Mouse (Mus musculus): Measurements from ENCODE around the gene Amot. TPM values are rescaled to one million over a fixed set of nuclear protein-coding genes. Genes with fewer than 3 reads are reported as not detected.

Gene Amot
- polyA plus RNA-seq, 1 experiment from 2014 or later, result 11.5 TPM

- H3K4me3 ChIP-seq (ENCODE audit: low read depth, low read length), result no peak overlapping the region
- no peaks in the 10 kb centered on the region for H3K36me3 ChIP-seq (ENCODE audit: control insufficient read depth, insufficient read depth, low read length)
- no peak for ATAC-seq (ENCODE audit: low FRiP score)
- no peak for DNase-seq (ENCODE audit: low spot score, missing footprints)
- no peak overlapping the region for H3K4me2 ChIP-seq
- no peak overlapping the region for H3K27ac ChIP-seq (ENCODE audit: low read depth, low read length)
- no peaks in the 10 kb centered on the region for H3K9me3 ChIP-seq (ENCODE audit: control insufficient read depth, low read length)
- H3K27me3 ChIP-seq (ENCODE audit: control insufficient read depth, insufficient read depth, low read length), result no peaks in the 10 kb centered on the region
- WGBS, result 88% methylated on average over 3 of the region's 3 CpGs
- no peaks in the 10 kb centered on the region for H3K4me1 ChIP-seq (ENCODE audit: control insufficient read depth, insufficient read depth, low read length)
- H3K9ac ChIP-seq (ENCODE audit: low read length), result no peak overlapping the region
These were observed 43.6 kb downstream of the Amot start for GRCm38 (mm10) chrX:145461339-145461738.

- Histone ChIP-seq H3K27ac (ENCODE audit: low read depth, low read length) (no peak overlapping the region), H3K4me3 (ENCODE audit: low read depth, low read length) (no peak overlapping the region), H3K9ac (ENCODE audit: low read length) (no peak overlapping the region), H3K4me2 (no peak overlapping the region), H3K4me1 (ENCODE audit: control insufficient read depth, insufficient read depth, low read length) (no peaks in the 10 kb centered on the region), H3K27me3 (ENCODE audit: control insufficient read depth, insufficient read depth, low read length) (no peaks in the 10 kb centered on the region), H3K9me3 (ENCODE audit: control insufficient read depth, low read length) (no peaks in the 10 kb centered on the region), H3K36me3 (ENCODE audit: control insufficient read depth, insufficient read depth, low read length) (no peaks in the 10 kb centered on the region)
- ATAC-seq (ENCODE audit: low FRiP score) (no peak), DNase-seq (ENCODE audit: low spot score, missing footprints) (no peak)
- WGBS, result 85% methylated on average over 4 of the region's 4 CpGs
These were observed 48.7 kb downstream of the Amot start for GRCm38 (mm10) chrX:145456251-145456650.

- H3K27ac ChIP-seq (ENCODE audit: low read depth, low read length), result no peak overlapping the region
- DNase-seq (ENCODE audit: low spot score, missing footprints) (no peak), ATAC-seq (ENCODE audit: low FRiP score) (no peak)
- H3K4me3 ChIP-seq (ENCODE audit: low read depth, low read length), result no peak overlapping the region
- no peak overlapping the region for H3K9ac ChIP-seq (ENCODE audit: low read length)
- 90% methylated on average over 6 of the region's 6 CpGs for WGBS
- no peak overlapping the region for H3K4me2 ChIP-seq
- no peaks in the 10 kb centered on the region for H3K36me3 ChIP-seq (ENCODE audit: control insufficient read depth, insufficient read depth, low read length)
- H3K4me1 ChIP-seq (ENCODE audit: control insufficient read depth, insufficient read depth, low read length), result no peaks in the 10 kb centered on the region
- no peaks in the 10 kb centered on the region for H3K27me3 ChIP-seq (ENCODE audit: control insufficient read depth, insufficient read depth, low read length)
- no peaks in the 10 kb centered on the region for H3K9me3 ChIP-seq (ENCODE audit: control insufficient read depth, low read length)
These were observed 49.4 kb downstream of the Amot start for GRCm38 (mm10) chrX:145455629-145456028.

GRCm38 (mm10) chrX:145454828-145455227, 50.2 kb downstream of the Amot start:
- Histone ChIP-seq H3K4me2 (no peak overlapping the region), H3K27ac (ENCODE audit: low read depth, low read length) (no peak overlapping the region), H3K9me3 (ENCODE audit: control insufficient read depth, low read length) (no peaks in the 10 kb centered on the region), H3K4me1 (ENCODE audit: control insufficient read depth, insufficient read depth, low read length) (no peaks in the 10 kb centered on the region), H3K4me3 (ENCODE audit: low read depth, low read length) (no peak overlapping the region), H3K9ac (ENCODE audit: low read length) (no peak overlapping the region), H3K36me3 (ENCODE audit: control insufficient read depth, insufficient read depth, low read length) (no peaks in the 10 kb centered on the region), H3K27me3 (ENCODE audit: control insufficient read depth, insufficient read depth, low read length) (no peaks in the 10 kb centered on the region)
- ATAC-seq (ENCODE audit: low FRiP score), result no peak
- 87% methylated on average over 4 of the region's 4 CpGs for WGBS
- no peak for DNase-seq (ENCODE audit: low spot score, missing footprints)

- ATAC-seq (ENCODE audit: low FRiP score), result no peak
- Histone ChIP-seq H3K4me1 (ENCODE audit: control insufficient read depth, insufficient read depth, low read length) (no peaks in the 10 kb centered on the region), H3K27me3 (ENCODE audit: control insufficient read depth, insufficient read depth, low read length) (no peaks in the 10 kb centered on the region), H3K4me3 (ENCODE audit: low read depth, low read length) (no peak overlapping the region), H3K9ac (ENCODE audit: low read length) (no peak overlapping the region), H3K4me2 (no peak overlapping the region), H3K27ac (ENCODE audit: low read depth, low read length) (no peak overlapping the region), H3K36me3 (ENCODE audit: control insufficient read depth, insufficient read depth, low read length) (no peaks in the 10 kb centered on the region), H3K9me3 (ENCODE audit: control insufficient read depth, low read length) (no peaks in the 10 kb centered on the region)
- WGBS, result 93% methylated on average over 2 of the region's 2 CpGs
- no peak for DNase-seq (ENCODE audit: low spot score, missing footprints)
These were observed 63.5 kb downstream of the Amot start for GRCm38 (mm10) chrX:145441526-145441925.

GRCm38 (mm10) chrX:145433652-145434051, 71.3 kb downstream of the Amot start:
- 85% methylated on average over 4 of the region's 4 CpGs for WGBS

GRCm38 (mm10) chrX:145430836-145431570, 74.0 kb downstream of the Amot start:
- 79% methylated on average over 5 of the region's 5 CpGs for WGBS
- no peaks in the 10 kb centered on the region for H3K4me1 ChIP-seq (ENCODE audit: control insufficient read depth, insufficient read depth, low read length)
- H3K27ac ChIP-seq (ENCODE audit: low read depth, low read length), result no peak overlapping the region
- H3K27me3 ChIP-seq (ENCODE audit: control insufficient read depth, insufficient read depth, low read length), result no peaks in the 10 kb centered on the region
- no peaks in the 10 kb centered on the region for H3K9me3 ChIP-seq (ENCODE audit: control insufficient read depth, low read length)
- ATAC-seq (ENCODE audit: low FRiP score) (no peak), DNase-seq (ENCODE audit: low spot score, missing footprints) (no peak)
- no peak overlapping the region for H3K9ac ChIP-seq (ENCODE audit: low read length)
- H3K4me3 ChIP-seq (ENCODE audit: low read depth, low read length), result no peak overlapping the region
- no peak overlapping the region for H3K4me2 ChIP-seq
- H3K36me3 ChIP-seq (ENCODE audit: control insufficient read depth, insufficient read depth, low read length), result no peaks in the 10 kb centered on the region

More at GRCm38 (mm10) chrX:145433652-145434051, 71.3 kb downstream of the Amot start:
- Histone ChIP-seq H3K9ac (ENCODE audit: low read length) (no peak overlapping the region), H3K27me3 (ENCODE audit: control insufficient read depth, insufficient read depth, low read length) (no peaks in the 10 kb centered on the region), H3K4me1 (ENCODE audit: control insufficient read depth, insufficient read depth, low read length) (no peaks in the 10 kb centered on the region), H3K27ac (ENCODE audit: low read depth, low read length) (no peak overlapping the region), H3K36me3 (ENCODE audit: control insufficient read depth, insufficient read depth, low read length) (no peaks in the 10 kb centered on the region), H3K9me3 (ENCODE audit: control insufficient read depth, low read length) (no peaks in the 10 kb centered on the region), H3K4me2 (no peak overlapping the region), H3K4me3 (ENCODE audit: low read depth, low read length) (no peak overlapping the region)
- no peak for DNase-seq (ENCODE audit: low spot score, missing footprints)
- no peak for ATAC-seq (ENCODE audit: low FRiP score)

- ATAC-seq (ENCODE audit: low FRiP score) (no peak), DNase-seq (ENCODE audit: low spot score, missing footprints) (no peak)
- no peak overlapping the region for H3K9ac ChIP-seq (ENCODE audit: low read length)
- WGBS, result 84% methylated on average over 1 of the region's 1 CpGs
- H3K27me3 ChIP-seq (ENCODE audit: control insufficient read depth, insufficient read depth, low read length), result no peaks in the 10 kb centered on the region
- H3K4me2 ChIP-seq, result no peak overlapping the region
- no peak overlapping the region for H3K4me3 ChIP-seq (ENCODE audit: low read depth, low read length)
- no peaks in the 10 kb centered on the region for H3K36me3 ChIP-seq (ENCODE audit: control insufficient read depth, insufficient read depth, low read length)
- no peaks in the 10 kb centered on the region for H3K9me3 ChIP-seq (ENCODE audit: control insufficient read depth, low read length)
- no peaks in the 10 kb centered on the region for H3K4me1 ChIP-seq (ENCODE audit: control insufficient read depth, insufficient read depth, low read length)
- H3K27ac ChIP-seq (ENCODE audit: low read depth, low read length), result no peak overlapping the region
These were observed 76.2 kb downstream of the Amot start for GRCm38 (mm10) chrX:145428811-145429210.

GRCm38 (mm10) chrX:145424026-145424425, 81.0 kb downstream of the Amot start:
- Histone ChIP-seq H3K9ac (ENCODE audit: low read length) (no peak overlapping the region), H3K4me2 (no peak overlapping the region), H3K36me3 (ENCODE audit: control insufficient read depth, insufficient read depth, low read length) (no peaks in the 10 kb centered on the region), H3K27ac (ENCODE audit: low read depth, low read length) (no peak overlapping the region), H3K4me1 (ENCODE audit: control insufficient read depth, insufficient read depth, low read length) (no peaks in the 10 kb centered on the region), H3K4me3 (ENCODE audit: low read depth, low read length) (no peak overlapping the region), H3K27me3 (ENCODE audit: control insufficient read depth, insufficient read depth, low read length) (no peaks in the 10 kb centered on the region), H3K9me3 (ENCODE audit: control insufficient read depth, low read length) (no peaks in the 10 kb centered on the region)
- DNase-seq (ENCODE audit: low spot score, missing footprints) (no peak), ATAC-seq (ENCODE audit: low FRiP score) (no peak)
- 62% methylated on average over 2 of the region's 2 CpGs for WGBS
